Mouse (Mus musculus) intestine, embryonic 16.5 days (tissue): ENCODE data around the gene Rybp. TPM values are rescaled to one million over a fixed set of nuclear protein-coding genes. Genes with fewer than 3 reads are reported as not detected.

ENCODE experiments used
- ATAC-seq: fragments of 200-750 bp; cut with Nextera tagmentation; 2 replicates; pipeline ENCODE4 v1.8.0; 2017; ENCODE audit warnings: moderate TSS enrichment, moderate library complexity
- H3K27ac ChIP-seq: fragments of 300-500 bp; sonication (generic); 2 replicates; pipeline ENCODE4 v1.5.1; 2014; ENCODE audit warnings: mild to moderate bottlenecking, low read length
- H3K27me3 ChIP-seq: fragments of 300-500 bp; sonication (generic); replicated peaks from 2 replicates; pipeline ENCODE4 v1.6.1; 2014; ENCODE audit warnings: low read length, control low read depth, mixed read lengths; ENCODE audit not compliant: control insufficient read depth, insufficient read depth
- H3K36me3 ChIP-seq: fragments of 300-500 bp; sonication (generic); 2 replicates; pipeline ENCODE4 v1.6.1; 2014; ENCODE audit warnings: low read length, control low read depth; ENCODE audit not compliant: control insufficient read depth, insufficient read depth
- H3K4me1 ChIP-seq: fragments of 300-500 bp; sonication (generic); 2 replicates; pipeline ENCODE4 v1.6.1; 2014; ENCODE audit warnings: low read length, control low read depth, mixed read lengths; ENCODE audit not compliant: control insufficient read depth, insufficient read depth
- H3K4me2 ChIP-seq: fragments of 300-500 bp; sonication (generic); 2 replicates; pipeline ENCODE4 v1.6.1; 2014; ENCODE audit warnings: low read depth, low read length, control low read depth
- H3K4me3 ChIP-seq: fragments of 300-500 bp; sonication (generic); 2 replicates; pipeline ENCODE4 v1.5.1; 2014; ENCODE audit warnings: mild to moderate bottlenecking, low read length
- H3K9ac ChIP-seq: fragments of 300-500 bp; sonication (generic); 2 replicates; pipeline ENCODE4 v1.6.1; 2014; ENCODE audit warnings: low read depth, low read length
- H3K9me3 ChIP-seq: fragments of 300-500 bp; sonication (generic); 2 replicates; pipeline ENCODE4 v1.6.1; 2016; ENCODE audit warnings: low read length, control low read depth; ENCODE audit not compliant: control insufficient read depth
- whole genome bisulfite sequencing: fragments of 180-500 bp; shearing (Covaris S2); extraction: QIAGEN DNeasy Blood & Tissue Kit; methylation state at CpG from one replicate; pipeline ENCODE4 v1.1.7; 2014; 5-methylcytosine and 5-hydroxymethylcytosine counted together
- polyA plus RNA-seq: library from polyadenylated mRNA; unstranded; fragments of >200 nt; fragmentation: Nextera tagmentation; extraction: Ambion mirVana; gene quantifications from 2 replicates; pipeline ENCODE4 v1.2.1, GENCODE M21; 2015

Gene Rybp
- polyA plus RNA-seq, 1 experiment from 2014 or later, result 6.0 TPM

DNA sequence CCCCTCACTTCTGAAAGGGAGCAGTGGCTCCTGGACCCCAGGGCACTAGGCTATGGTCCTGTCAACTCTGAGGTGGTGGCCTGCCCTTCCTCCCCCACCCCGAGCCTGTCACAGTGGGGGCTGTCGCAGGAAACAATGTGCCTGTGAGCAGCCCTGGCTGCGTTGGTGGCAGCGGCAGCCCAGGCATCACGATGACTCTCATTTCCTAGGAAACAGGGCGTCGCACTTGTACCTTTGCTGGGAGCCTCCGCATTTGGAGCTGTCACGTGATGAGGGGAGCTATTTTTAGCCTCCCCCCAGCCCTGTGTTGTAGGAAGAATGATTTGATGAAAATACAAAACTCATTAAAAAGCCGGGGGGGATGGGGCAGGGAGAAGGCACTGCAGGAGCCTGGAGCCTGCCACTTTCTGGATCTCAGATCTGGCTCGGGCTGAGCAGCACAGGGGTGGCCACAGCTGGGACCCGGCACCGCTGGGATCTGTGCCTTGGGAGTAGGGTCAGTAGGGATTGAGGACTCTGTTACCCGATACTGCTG lies 80.5 kb downstream of the Rybp start:
- Histone ChIP-seq H3K9me3 (no peaks in the 10 kb centered on the region), H3K27me3 (no peaks in the 10 kb centered on the region), H3K9ac (no peak overlapping the region), H3K27ac (no peak overlapping the region), H3K4me3 (no peak overlapping the region), H3K4me2 (0 out of 2 replicates have a peak overlapping the region, but pooled peaks have one; percentile 0), H3K36me3 (no peaks in the 10 kb centered on the region), H3K4me1 (peaks cover 13% of the 10 kb centered on the region)
- peak; percentile 47 for ATAC-seq
- 12% methylated on average over 14 of the region's 14 CpGs for WGBS

DNA sequence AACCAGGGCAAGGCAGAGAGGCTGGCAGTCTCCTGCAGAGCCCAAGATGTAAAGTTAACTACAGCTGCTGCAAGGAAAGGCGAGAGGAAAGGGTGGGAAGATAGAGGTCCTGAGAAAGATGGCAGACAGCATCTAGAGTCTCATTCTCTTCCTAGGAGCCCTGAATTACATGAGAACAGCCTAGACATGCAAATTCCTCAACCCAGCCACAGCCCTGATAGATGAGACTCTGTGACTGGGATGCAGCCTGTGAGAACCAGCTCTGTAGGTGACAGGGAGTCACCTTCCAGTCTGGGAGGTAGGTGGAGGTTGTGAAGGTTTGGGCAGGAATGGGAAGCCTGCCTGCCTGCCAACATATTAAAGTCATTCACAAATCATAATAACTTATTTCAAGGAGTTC lies 81.0 kb downstream of the Rybp start:
- ATAC-seq, result no peak
- no peaks in the 10 kb centered on the region for H3K36me3 ChIP-seq
- no peaks in the 10 kb centered on the region for H3K27me3 ChIP-seq
- no peak overlapping the region; the same call in 1 of the 2 replicates for H3K27ac ChIP-seq
- WGBS, result 75% methylated on average over 1 of the region's 1 CpGs
- no peak overlapping the region for H3K4me2 ChIP-seq
- H3K4me1 ChIP-seq, result peaks cover 13% of the 10 kb centered on the region
- H3K9me3 ChIP-seq, result no peaks in the 10 kb centered on the region
- H3K4me3 ChIP-seq, result no peak overlapping the region
- H3K9ac ChIP-seq, result no peak overlapping the region

DNA sequence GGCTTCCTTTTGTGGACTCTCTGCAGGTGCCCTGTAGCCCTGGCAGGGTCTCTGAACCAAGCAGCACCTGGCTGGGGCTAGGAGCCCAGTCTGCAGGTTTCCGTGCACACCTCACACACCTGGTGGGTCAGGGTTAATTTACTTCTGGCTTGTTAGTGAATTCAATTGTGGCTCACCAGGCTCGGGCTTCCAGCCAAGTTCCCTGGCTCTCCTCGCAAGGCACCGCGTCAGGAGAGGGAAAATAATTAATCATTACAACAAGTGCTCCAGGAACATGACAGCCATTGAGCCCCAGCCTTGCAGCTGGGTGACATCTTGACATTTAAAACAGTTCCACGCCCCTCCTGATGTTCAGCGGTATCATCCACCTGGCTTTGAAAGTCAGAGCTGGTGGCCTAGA lies 82.8 kb downstream of the Rybp start:
- WGBS, result 28% methylated on average over 7 of the region's 7 CpGs
- H3K4me3 ChIP-seq, result no peak overlapping the region
- no peak overlapping the region for H3K9ac ChIP-seq
- H3K4me2 ChIP-seq, result no peak overlapping the region
- no peaks in the 10 kb centered on the region for H3K9me3 ChIP-seq
- no peaks in the 10 kb centered on the region for H3K36me3 ChIP-seq
- no peaks in the 10 kb centered on the region for H3K27me3 ChIP-seq
- ATAC-seq, result peak; percentile 45; the same call in 1 of the 2 replicates
- H3K27ac ChIP-seq, result no peak overlapping the region
- peaks cover 13% of the 10 kb centered on the region for H3K4me1 ChIP-seq

- Histone ChIP-seq H3K27ac (no peak overlapping the region), H3K4me2 (no peak overlapping the region), H3K4me3 (no peak overlapping the region), H3K9me3 (no peaks in the 10 kb centered on the region), H3K9ac (no peak overlapping the region), H3K27me3 (no peaks in the 10 kb centered on the region), H3K36me3 (no peaks in the 10 kb centered on the region), H3K4me1 (peaks cover 13% of the 10 kb centered on the region)
- WGBS, result 54% methylated on average over 3 of the region's 3 CpGs
- ATAC-seq, result no peak
These were observed 83.8 kb downstream of the Rybp start for GRCm38 (mm10) chr6:100203492-100203891.

DNA sequence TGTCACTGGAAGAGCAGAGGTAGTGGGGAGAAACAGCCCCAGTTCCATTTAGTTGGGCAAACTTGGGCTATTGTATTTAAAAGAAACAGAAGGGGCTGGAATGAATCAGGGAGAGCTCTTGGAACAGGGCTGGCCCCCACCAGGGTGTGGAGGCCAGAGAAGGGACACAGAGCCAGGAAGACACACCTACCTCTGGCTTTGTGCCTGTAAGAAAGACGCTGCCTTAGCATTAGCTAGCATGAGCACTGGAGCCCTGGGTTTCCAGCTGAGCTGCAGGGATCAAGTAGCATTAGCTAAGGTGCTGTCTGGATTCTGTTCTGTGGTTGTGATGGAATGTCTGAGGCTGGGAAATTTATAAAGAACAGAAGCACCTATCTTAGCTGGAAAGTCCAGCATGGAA lies 85.2 kb downstream of the Rybp start:
- Histone ChIP-seq H3K27ac (no peak overlapping the region), H3K9me3 (no peaks in the 10 kb centered on the region), H3K9ac (no peak overlapping the region), H3K27me3 (no peaks in the 10 kb centered on the region), H3K36me3 (no peaks in the 10 kb centered on the region), H3K4me2 (no peak overlapping the region), H3K4me1 (peaks cover 16% of the 10 kb centered on the region), H3K4me3 (no peak overlapping the region)
- no peak for ATAC-seq
- 53% methylated on average over 1 of the region's 1 CpGs for WGBS

- ATAC-seq, result peak; percentile 47
- no peak overlapping the region for H3K9ac ChIP-seq
- H3K27ac ChIP-seq, result peak overlapping the region; percentile 14; the same call in 1 of the 2 replicates
- H3K9me3 ChIP-seq, result no peaks in the 10 kb centered on the region
- 53% methylated on average over 5 of the region's 5 CpGs for WGBS
- no peaks in the 10 kb centered on the region for H3K36me3 ChIP-seq
- no peaks in the 10 kb centered on the region for H3K27me3 ChIP-seq
- H3K4me3 ChIP-seq, result no peak overlapping the region
- H3K4me1 ChIP-seq, result peaks cover 41% of the 10 kb centered on the region
- H3K4me2 ChIP-seq, result no peak overlapping the region
These were observed 90.2 kb downstream of the Rybp start for GRCm38 (mm10) chr6:100197102-100197501.

DNA sequence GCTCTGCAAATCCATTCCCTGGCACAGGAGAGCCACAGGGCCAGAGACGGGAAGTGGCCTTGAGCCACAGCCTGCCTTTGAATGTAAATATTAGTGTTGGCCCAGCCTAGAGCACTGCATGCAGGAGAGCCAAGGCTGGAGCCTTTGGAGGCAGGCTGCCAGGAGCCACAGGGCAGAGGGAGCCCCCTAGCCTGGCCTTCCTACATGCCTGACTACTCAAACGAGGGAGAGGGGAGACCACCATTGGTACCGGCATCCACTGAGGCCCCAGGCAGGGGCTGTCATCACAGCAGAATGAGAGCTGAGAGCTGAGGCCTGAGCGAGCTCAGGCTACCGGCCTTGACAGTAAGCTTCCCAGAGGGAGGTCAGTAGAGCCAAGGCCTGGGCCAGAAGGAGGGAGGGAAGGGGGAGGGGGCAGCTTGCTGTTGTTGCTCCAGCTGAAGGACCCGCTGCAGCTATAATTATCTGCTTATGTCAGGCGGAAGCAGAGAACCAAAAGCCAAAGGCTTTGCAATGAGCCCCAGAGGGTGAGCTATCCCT lies 91.3 kb downstream of the Rybp start:
- H3K9me3 ChIP-seq, result no peaks in the 10 kb centered on the region
- H3K36me3 ChIP-seq, result no peaks in the 10 kb centered on the region
- H3K27me3 ChIP-seq, result no peaks in the 10 kb centered on the region
- H3K9ac ChIP-seq, result no peak overlapping the region; the same call in 1 of the 2 replicates
- no peak overlapping the region for H3K4me2 ChIP-seq
- peaks cover 41% of the 10 kb centered on the region for H3K4me1 ChIP-seq
- peak overlapping the region; percentile 82 for H3K27ac ChIP-seq
- 20% methylated on average over 7 of the region's 7 CpGs for WGBS
- ATAC-seq, result peak; percentile 80
- H3K4me3 ChIP-seq, result no peak overlapping the region

DNA sequence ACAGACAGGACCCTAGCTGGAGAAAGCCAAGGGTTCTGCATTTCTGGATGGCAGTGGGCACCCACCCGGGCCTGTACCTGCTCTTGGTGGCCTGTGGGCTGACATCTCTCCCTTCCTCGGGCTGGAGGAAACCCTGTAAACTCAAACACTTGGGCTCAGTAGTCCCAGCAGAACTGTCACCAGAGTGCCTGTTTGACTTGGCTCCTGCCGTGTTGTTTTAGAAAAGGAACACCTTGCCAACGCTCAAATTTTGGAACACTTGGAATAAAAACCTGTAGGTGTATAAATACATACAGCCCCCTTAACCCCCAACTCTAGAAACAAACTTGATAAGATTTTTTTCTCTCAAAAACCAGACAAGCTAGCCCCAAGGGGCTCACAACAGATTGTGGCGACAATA lies 92.2 kb downstream of the Rybp start:
- Histone ChIP-seq H3K9me3 (no peaks in the 10 kb centered on the region), H3K9ac (no peak overlapping the region), H3K27me3 (no peaks in the 10 kb centered on the region), H3K27ac (peak overlapping the region; percentile 82), H3K4me1 (peaks cover 41% of the 10 kb centered on the region), H3K36me3 (no peaks in the 10 kb centered on the region), H3K4me3 (no peak overlapping the region), H3K4me2 (no peak overlapping the region)
- WGBS, result 72% methylated on average over 5 of the region's 5 CpGs
- ATAC-seq, result no peak

DNA sequence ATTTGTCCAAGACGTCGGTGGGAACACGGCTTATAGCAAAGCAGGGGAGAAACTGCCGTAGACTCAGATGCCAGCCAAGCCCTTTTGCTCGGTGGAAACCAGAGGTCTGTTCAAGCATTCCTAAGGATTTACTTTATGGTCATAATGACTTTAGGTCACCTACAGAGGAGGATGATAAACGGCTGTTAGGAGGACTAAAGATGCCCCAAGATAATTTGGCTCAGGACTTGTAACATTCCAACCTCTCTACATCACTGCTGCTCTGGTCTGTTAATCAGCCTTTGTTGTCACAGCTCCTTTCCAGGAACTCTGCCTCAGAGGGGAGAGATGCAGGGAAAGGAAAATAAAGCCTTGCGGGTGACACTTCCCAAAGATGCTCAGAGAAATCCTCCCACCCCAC lies 93.5 kb downstream of the Rybp start:
- H3K4me1 ChIP-seq, result peaks cover 45% of the 10 kb centered on the region
- H3K4me3 ChIP-seq, result no peak overlapping the region
- H3K36me3 ChIP-seq, result no peaks in the 10 kb centered on the region
- H3K9me3 ChIP-seq, result no peaks in the 10 kb centered on the region
- no peak for ATAC-seq
- H3K4me2 ChIP-seq, result no peak overlapping the region
- H3K27ac ChIP-seq, result 0 out of 2 replicates have a peak overlapping the region, but pooled peaks have one; percentile 3
- H3K27me3 ChIP-seq, result no peaks in the 10 kb centered on the region
- no peak overlapping the region for H3K9ac ChIP-seq
- WGBS, result 26% methylated on average over 7 of the region's 7 CpGs
